Mouse (Mus musculus) small intestine, adult 2 months (tissue): ENCODE results near the gene Lamtor2.

Source experiments
- CTCF ChIP-seq: fragments of 200-500 bp; IDR thresholded peaks from 2 replicates; pipeline ENCODE4 v1.5.1; 2012; ENCODE audit warnings: low read depth, mild to moderate bottlenecking, control low read depth, inconsistent platforms, low read length, moderate library complexity, mixed read lengths; ENCODE audit not compliant: insufficient replicate concordance, insufficient read length; ENCODE audit errors: extremely low read depth
- POLR2A ChIP-seq: fragments of 200-500 bp; IDR thresholded peaks from 2 replicates; pipeline ENCODE4 v1.6.1; 2012; ENCODE audit warnings: low read depth, mild to moderate bottlenecking, control low read depth, inconsistent platforms, low read length, moderate library complexity

DNA sequence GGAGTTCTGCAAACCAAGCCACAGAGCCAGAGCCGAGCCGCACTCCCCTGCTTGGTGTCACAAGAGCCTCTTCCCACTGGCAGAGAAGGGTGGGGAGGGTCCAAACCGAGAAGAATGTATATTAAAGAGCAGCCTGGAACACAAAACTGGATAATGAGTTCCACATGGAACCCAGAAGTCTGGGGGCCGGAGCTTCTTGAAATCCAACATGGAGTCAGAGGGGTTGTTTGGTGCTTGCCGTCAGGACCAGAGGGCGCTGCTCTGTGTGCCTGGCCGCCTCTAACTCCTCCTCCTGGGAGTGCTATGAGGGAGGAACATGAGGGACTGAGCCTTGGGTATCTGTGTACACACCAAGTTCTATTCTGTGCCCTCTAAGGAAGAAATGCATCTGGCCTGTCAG lies 47.1 kb downstream of the Lamtor2 start:
- TF ChIP-seq CTCF (no peak), POLR2A (no peak)
